Mouse (Mus musculus) cerebellum, adult 9-11 months (tissue): Measurements from ENCODE around the gene Tsc22d3.

Experiments
- DNase-seq: peaks from one replicate; pipeline ENCODE4 v3.0.0; 2022

Tsc22d3 gene

DNA sequence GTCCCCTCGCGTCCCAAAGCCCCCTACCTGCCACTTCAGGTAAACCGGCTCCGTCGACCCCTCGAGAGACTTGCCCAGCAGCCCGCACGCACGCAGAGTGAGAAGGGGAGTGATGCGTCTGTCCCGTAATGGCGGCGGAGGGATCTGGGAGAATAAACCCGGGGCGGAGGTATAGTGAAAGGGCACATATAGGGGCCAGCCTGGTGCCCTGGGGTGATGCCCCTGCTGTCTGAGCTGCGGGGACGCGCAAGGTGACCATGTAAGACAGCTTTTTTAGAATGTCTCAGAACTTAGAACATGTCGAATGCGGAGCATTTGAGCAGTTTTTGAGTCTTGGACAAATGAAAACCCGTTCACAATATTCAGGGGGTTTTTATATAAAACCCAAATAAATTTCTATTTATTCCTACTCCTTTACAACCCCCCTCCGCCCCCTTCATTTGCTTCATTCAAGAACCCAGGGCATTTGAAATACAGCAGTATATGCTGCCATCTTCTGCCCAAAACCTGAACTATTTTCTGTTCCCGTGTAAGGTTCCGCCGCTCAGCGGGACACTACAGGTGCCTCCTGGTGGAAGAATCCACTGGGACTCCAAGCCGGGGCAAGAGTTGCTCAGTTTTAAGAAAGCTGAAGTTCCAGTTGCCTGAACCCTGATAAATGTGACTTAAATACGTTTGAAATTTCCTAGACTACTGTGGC, at the start of gene Tsc22d3:
Gene Tsc22d3 (minus strand): TSS at position 250 of the 700 bp plus-strand sequence.
- peak; percentile 53 for DNase-seq

DNA sequence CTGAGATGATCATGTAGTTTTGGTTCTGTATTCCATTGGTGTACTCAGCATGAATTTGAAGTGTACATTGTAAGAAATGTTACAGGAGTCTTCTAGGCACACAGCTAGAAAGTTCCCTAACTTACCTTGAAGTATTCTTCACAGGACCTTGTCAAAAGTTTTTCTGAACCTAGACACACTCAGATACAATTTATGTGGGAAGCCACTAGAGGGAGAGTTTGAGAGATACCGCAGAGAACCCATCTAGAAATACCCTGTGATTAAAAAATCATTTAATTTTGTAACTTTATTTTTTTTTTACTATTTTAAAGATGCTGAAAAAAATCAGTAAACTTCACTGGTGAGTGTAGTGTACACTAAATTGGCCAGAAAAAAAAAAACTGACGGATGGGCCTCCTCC, 39.1 kb upstream of the Tsc22d3 start:
- DNase-seq: no peak

DNA sequence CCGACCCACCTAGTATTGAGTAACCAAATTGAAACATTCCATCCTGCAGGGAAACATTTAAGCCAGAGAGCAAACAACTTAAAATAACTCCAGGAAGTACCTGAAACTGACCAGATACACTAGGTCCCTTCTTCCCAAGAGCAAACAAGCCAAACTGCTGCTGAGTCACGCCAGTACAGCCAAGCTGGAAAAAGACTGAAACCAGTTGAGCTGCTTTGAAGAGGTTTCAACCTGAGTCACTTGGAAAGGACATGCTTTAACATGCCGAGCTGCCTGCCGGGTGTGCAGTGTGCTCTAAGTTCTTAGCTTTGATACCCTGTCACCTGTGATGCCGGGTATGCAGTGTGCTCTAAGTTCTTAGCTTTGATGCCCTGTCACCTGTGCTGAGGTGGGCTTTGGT, 37.6 kb upstream of the Tsc22d3 start:
- DNase-seq: no peak

DNA sequence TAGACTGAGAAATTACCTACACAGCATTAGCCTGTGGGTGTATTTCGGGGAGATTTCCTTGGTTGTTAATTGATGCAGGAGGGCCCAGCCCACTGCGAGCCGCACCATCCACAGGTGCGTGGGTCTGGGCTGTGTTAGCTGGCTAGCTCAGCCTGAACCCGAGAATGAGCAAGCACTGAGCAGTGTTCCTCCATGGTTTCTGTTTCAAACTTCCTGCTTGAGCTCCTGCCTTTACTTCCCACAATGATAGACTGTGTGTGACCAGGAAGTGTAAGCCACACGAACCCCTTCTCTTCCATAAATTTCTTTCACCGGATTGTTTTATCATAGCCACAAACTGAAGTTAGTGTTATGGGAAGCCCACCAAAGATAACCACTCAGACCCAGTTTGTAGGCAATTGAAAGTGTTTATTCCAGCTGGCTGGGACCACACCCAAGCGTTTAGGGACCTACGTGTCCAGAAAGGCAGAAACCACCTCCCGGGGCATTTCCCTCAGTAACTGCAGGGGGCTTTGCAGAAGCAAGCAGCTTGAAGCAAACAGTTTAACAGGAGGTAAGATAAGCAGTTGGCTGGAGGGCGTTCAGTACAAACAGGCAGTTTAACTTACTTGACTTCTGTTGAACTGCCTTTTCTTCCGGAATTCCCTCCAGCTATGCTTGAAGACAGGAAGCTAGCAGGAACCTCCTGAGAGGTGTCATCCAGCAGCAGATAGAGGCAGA, 24.6 kb upstream of the Tsc22d3 start:
- no peak for DNase-seq

DNA sequence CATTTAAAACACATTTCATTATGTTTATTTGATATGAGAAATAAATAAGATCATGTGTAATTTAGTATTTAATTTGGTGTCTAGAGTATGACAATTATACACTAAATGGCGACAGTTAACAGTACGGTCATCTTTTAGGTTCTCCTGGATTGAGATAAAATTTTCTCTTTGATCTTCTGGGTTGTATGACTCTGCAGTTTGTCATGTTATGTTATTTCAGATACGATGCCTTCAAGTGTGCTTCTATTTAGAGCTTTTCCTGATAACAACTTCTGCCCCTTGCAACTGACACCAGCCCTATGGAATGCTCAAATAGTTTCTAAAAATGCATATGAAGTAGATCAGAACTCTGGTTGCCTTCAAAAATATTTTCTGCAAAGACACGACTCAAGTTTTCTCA, 9.5 kb upstream of the Tsc22d3 start:
- DNase-seq: no peak

DNA sequence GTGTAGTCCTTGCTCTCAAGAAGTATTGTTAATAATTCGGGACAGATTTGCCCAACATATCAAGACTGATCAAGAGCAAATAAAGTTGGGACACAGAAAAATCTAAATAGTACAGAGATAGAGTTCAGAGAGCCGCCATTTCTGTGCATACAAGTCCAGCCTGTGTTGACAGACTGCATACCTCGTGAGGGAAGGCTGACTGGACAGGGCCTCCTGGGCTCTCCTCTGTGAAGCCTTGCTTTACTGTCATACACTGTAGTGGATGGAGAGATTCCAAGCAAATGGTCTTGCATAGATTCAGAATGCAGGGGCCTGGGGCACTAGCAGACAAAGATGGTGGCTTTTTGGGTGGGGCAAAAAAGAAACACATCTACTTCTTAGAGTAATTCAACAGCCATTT, 1.4 kb upstream of the Tsc22d3 start:
- no peak for DNase-seq

DNA sequence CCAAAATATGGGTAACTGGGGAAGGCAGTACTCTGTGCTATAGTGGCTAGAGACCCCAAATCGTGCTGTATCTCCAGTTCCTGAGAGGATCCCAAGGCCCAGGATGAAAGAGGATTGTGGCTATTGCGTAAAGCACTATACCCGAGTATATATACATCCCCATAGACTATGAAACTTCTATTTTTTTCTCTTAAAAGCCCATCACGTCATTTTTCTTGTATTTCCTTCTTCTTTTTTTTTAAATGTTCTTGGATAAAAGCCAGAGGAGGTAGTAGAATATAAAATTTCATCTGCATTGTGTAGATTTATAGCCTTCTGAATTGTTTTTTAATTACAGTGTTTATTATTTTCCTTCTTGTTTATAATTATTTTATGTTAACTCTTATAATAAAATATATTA, 852 bp upstream of the Tsc22d3 start:
- no peak for DNase-seq

DNA sequence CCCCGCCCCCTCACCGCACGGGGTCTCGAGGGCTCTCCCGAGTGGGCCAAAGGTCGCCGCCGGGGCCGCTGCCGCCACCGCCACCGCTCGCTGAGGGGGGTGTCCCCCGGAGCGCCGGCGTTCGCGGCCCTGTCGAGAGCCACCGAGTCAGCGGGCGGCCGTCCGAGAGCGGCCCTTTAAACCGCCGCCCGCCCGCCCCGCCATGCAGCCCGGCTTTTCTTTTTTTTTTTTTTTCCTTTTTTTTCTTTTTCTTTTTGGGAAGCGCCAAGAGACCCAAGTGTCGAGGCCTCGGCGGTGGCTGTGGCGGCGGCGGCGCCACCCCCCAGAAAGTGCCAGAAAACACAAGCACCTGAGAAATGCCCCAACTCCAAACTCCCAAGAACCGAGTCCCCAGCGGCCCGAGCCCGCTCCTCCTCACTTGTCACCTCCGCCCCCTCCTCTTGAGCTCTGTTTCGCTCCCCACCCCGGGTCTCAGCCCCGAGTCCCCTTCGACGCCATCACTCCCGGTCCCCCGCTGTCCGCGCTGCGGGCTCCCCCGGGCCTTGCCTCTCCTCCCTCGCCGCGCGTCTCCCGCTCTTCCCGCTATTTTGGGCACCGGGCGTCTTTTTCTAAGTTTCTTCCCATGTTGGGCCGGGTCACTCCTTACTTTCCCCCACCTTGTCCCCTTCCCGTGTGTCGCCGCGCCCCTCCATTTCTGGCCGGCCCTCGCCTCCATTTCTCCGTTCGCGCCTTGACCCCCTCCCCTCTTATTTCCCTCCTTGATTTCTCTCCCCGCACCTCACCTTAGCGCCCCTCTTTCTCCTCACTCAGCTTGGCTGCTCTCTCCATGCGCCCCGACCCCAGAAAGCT, 674 bp downstream of the Tsc22d3 start:
- DNase-seq: peak; percentile 22

DNA sequence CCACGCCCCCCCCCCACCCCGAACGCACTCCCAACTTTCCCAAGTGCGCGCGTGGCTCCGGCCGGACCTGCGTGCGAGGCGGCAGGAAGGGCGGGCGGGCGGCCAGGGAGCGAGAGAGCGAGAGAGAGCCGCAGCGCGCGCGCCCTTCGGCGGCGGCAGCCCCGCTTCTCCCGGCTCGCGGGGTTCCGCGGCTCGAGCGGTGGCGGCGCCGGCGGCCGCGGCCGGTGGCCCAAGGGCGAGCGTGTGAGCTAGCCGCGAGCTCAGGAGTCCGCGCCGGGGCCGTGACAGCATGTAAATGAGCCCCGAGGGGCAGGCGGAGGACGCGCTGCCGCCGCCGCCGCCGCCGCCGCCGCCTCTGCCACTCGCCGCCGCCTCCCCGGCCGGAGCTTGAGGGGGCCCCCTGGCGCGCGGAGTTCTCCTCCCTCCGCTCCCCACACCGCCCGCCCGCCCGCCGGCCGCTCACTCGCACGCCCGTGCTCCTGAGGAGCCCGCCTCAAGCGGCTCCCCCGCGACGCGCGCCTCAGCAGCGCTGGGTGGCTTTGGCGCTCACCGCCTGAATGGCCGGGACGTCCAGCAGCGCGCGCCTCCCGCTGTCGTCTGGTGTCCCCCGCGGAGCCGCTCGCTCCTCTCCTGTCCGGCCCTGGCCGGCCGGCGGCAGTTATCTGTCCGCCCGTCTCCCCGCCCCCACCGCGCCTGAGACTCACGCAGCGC, 1.5 kb downstream of the Tsc22d3 start:
- DNase-seq: peak; percentile 24

DNA sequence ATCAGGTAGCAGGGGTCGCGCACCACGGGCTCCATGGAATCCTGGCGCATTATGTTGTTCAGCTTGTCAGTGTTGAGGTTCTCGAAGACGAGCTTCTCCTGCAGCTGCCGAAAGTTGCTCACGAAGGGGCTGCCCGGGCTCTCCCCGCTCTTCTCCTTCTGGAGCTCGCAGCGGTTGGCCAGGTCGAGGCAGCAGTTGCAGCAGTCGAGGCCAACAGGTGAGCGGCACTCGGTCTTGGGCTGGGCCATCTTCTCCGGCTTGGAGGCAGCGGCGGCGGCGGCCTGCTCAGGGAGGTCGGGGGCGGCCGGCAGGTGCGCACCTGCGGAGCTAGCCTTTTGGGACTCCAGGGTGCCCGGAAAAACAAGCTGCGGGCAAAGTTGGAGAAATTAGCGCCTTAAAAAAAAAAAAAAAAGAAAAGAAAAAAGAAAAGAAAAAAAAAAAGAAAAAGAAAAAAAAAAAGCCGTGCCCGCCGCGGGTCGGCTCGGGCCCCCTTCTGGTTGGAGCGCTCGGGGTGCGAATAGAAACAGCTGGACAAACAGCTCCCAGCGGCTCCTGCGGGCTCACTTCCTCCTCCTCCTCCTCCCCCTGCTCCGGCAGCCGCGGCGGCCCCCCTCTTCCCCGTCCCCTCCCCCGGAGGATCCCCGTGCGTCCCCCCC, 2.1 kb downstream of the Tsc22d3 start:
- DNase-seq: peak; percentile 5

DNA sequence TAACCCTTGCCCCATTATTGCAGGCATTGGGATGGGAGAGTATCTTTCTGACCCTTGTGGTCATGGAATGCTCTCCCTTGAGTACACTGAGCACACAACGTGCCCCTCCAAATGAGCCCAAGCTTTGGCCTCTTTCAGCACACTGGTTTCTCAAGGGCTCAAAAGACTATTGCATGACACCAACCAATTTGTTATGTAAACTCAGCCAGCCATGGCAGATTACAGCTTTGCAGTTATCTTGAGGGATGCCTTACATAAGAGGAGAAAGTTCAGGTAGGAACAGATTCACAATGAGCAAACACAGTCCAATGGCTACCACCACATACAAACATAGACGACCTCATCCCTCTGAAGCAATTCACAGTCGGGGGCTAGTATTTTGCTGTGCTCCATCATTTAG, 9.3 kb downstream of the Tsc22d3 start:
- no peak for DNase-seq

DNA sequence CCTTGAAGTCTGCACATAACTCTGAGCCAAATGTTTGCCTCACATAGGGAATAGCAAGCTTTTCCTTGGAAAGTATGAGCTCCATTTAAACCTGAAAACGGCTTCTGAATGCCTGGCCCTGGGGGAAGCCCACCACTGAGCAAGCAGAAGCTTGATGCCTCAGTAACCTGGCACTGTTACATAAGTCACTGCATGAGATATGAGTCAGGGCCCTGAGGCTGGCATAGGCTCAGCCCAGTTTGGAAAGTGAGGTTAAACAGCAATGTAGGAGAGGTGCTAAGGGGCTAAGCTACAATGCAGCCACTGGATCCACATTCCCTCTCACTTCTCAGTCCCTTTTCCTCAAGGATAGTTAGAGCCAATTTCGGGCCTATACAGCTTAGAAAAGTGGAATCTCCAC, 10.3 kb downstream of the Tsc22d3 start:
- DNase-seq: peak; percentile 11

DNA sequence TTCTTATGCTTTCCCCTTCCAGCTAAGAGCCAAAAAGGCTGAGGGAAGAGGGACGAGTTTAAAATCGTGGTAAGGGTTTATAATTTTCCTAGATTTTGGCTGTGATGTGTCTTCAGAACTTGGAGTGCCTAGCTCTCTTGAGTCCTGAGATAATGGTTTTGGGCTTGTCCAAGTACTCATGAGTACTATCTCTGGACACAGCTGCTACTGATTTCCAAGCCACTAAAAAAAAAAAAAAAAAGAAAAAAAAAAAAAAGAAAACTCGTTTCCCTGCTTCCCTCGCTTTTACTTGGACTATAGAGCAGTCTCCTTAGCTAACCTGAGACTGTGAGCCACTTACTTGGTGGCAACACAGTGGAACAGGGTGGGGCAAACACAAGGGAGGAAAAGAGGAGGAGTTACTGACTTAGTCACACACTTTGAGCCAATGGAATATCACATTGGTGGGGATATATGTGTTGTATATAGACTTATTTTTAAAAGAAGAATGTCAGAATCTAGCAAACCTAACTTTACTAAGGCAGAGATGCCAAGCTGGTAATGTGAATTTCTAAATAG, 11.2 kb downstream of the Tsc22d3 start:
- no peak for DNase-seq

DNA sequence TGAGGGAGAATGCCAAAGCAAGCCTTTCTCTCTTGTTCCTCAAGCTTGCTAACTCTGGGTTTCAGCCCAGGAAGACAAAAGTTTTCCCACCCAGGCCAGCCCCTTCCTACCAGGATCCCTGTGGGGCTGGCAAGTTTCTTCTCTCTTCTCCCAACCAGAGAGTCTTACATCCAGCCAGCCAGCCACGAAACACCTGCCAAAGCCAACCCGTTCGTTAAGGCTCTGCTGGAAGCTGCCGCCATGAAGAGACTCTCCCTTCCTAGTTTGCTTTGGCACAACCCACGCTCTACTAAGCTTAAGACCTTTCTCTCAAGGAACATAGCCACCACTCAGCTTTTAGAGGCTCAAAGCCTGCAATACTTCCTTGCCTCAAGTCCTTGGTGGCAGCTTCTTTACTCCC, 11.9 kb downstream of the Tsc22d3 start:
- DNase-seq: no peak

DNA sequence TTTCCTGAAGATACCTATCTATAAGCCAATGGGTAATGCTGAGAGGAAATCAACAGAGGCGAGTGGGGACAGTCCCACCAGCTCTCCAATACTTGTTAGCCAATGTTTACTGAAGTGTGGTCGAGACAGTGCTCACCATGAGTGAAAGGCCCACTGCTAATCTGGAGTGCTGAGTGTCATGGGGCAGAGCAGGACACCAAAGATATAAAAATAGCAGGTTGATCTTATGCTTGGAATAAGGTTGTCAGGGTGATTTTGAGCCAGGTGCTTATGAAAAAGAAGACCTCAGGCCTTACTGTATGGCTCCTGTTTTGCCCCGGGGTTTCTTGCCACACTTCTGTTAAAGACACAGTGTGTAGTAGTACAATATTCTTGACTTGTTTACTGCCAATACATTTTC, 20.0 kb downstream of the Tsc22d3 start:
- DNase-seq: no peak

DNA sequence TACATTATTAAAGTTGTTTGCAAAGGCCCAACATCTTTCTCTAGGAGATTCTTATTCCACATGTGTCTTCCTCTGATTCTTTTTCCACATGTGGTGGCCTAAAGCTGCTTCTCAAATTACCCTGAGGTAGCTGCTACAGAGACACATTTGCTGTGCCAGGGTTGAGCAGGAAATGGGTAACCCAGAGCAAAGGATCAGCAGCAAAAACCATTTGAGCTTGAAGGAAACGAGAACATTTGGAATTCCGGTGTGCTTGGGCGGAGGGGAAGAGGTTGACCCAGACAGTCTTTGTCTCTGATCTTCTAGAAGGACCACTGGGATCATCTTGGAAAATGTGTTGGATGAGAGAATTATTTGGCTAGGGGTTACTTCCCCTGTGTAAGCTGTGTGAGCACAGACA, 24.8 kb downstream of the Tsc22d3 start:
- DNase-seq: no peak

DNA sequence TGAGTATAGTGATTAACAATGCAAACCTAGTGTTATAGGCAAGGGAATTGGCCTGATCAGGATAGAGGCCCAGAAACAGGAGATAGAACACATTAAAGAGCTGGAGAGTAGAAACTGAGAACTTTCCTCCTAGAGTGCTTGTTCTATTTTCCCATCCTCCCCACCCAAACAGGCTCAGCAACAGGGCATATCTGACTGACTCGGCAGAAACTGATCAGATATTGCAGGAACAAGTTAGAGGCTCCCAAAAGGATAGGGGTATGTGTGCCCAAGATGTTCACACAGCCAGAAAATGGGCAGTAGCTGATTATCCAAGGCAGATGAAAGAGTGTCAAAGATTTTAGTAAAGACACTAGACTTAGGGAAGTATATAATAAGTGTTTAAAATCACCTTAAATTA, 25.3 kb downstream of the Tsc22d3 start:
- DNase-seq: no peak

DNA sequence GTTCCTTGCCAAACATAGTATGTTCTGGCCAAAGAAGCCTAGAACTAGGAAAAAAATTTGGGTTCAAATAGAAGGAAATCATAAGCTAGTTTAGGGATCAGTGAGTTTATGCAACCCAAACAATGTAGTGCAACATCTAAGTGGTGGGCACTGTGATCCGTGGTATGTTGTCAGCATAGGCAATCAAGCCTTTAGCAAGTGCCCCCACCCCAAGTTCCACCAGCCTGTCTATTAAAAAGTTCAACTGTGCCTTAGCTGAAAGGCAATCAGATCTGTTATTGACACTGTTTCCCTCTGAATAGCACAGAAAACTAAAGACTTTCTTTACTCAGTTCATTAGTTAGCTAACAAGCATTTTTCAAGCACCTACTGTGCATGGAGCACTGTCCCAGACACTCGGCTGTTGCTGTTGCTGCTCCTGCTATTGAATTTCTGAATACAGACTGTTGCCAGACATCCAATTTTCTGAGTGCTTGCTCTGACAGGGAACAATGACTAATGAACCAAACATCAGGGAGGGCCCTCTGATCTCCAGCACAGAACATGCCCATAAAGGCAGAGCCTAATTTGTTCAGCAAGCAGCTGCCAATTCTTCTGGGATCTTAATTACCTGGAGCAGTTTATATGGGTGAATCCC, 27.6 kb downstream of the Tsc22d3 start:
- no peak for DNase-seq

DNA sequence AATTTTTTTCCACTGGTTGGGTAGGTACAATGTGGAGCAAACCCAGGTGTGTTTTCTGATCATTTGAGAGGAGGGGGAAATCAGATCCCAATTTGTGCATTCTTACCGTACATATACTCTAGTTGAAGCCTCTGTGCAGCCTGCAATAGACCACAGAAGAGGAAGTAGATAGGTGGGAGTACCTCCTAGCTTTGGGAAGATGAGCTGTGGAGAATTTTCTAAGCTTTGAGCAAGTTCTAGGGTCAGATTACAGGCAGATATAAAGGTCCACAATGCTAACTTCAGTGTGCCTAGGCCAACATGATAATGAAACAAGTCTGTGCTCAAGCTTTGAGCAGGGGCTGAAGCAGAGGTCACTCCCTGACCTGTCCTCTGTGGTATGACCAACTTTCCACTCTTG, 30.9 kb downstream of the Tsc22d3 start:
- no peak for DNase-seq

DNA sequence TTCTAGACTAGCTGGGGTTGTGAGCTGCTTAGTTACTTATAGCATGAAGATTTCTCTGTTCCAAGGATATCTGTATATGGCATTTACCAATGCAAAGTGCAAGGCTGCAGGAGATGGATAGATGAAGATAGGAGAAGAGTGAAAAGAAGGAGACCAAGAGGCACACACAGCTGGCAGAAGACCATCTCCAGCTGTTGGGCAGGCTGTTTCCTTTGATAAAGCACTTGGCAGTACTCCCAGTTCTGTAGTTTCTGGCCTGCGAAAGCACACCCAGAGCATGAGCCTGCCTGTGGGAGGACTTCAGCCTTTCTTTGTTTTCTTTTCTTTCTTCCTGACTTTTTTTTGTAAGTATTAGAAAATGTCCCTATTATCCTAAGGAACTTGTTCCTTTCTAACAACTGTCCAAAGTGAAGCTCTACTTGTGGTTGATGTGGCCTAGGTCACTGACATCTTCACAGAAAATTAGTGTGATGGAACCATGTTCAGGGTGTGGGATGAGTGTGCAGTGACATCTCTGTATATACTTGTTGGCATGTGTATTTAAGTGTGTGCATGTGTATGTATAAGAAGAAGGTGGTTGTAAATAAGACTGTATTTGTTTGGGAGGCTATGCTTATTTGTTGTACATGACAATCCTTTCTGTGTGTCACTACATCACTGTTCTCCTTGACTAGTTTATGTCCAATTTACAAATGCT, 32.6 kb downstream of the Tsc22d3 start:
- no peak for DNase-seq

DNA sequence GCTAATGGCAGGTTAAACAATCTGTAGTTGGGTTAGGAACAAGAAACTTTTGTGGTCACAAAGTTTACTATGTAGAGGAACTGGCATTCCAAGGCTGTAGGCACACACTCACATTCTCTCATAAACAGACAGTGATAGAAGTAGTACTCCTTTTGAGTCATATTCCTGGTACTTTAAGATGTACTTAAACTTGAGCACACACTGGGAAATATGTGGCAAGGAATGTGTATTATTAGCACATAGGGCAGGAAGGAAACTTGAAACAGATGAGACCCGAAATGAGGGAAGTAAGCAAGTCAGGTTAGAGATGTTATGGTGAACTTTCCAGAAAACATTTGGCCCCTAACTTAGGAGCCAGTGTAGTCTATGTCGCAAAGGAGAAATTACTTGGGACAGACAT, 34.7 kb downstream of the Tsc22d3 start:
- no peak for DNase-seq
